Mouse (Mus musculus) heart, postnatal 0 days (tissue): ENCODE measurements at regions not wholly inside any gene's neighbourhood (a gene's known extent, or its start where the extent isn't known, plus 50 kb on each side); places are given as distances from the start of the nearest gene placed in this dataset.

ENCODE experiments used
- CTCF ChIP-seq: IDR thresholded peaks from 2 replicates; pipeline ENCODE4 v1.5.1; 2016; ENCODE audit warnings: antibody characterized with exemption, control low read depth, low read depth
- EP300 ChIP-seq: IDR thresholded peaks from 2 replicates; pipeline ENCODE4 v1.6.1; 2016; ENCODE audit warnings: antibody characterized with exemption, low read depth

DNA sequence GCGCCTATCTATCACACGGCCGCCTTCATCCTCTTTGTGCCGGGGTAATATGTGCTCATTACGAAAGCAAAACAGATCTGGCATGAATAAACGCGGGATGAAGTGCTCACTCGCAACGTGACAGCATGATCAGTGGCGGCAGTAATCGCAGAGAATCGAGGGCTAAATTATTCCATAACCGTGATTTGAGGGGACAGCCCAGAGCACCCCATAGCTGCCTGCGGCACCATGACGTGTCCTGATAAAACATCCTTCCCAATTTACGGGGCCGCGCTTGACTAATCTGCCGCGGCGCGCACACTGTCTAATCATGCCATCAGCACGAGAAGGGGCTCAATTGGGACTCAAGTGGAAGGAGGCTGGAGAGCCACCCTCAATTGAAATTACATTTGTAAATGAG, 89.2 kb downstream of the Fam53a start:
- no peak for TF ChIP-seq CTCF
- TF ChIP-seq EP300: no peak
